Mouse (Mus musculus): ENCODE data around the gene Rpl32. TPM values are rescaled to one million over a fixed set of nuclear protein-coding genes. Genes with fewer than 3 reads are reported as not detected.

Rpl32 gene
- polyA plus RNA-seq, 1 experiment, result 5,589 TPM

DNA sequence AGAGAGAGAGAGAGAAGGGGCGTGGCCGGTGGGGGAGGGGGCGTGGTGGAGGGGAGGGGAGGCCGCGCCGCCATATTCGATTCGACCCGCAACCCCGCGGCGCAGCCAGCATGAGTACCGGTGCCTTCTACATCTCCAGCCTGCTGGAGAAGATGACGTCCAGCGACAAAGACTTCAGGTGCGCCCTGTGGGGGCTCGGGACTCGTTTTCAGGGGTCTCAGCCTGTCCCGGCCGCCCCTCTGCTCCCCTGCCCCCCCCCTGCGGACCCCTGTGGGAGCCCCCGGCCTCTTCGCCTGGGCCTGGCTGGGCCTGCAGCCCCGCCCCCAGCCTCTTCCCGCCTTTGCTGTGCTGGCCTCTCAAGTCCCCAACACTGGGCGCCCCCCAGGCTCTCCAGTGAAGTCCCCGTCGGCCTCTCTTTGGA, 34.0 kb downstream of the Rpl32 start, which contains the start of gene Cand2:
Gene Cand2 (plus strand): TSS at position 38 of the 421 bp plus-strand sequence.
- no peaks in the 10 kb centered on the region for H3K36me3 ChIP-seq (ENCODE audit: control insufficient read depth, insufficient read depth)
- peak within 1 kb of the TSS; percentile 28 for H3K4me3 ChIP-seq (ENCODE audit: insufficient read depth, poor library complexity, severe bottlenecking)
- no peak for TF ChIP-seq MAX (IDR thresholded peaks at IDR 0.05)
- no peak for TF ChIP-seq USF1 (IDR thresholded peaks at IDR 0.05; ENCODE audit: low read depth)
- no peak for TF ChIP-seq FOSL1 (IDR thresholded peaks at IDR 0.05; ENCODE audit: insufficient read depth, low read length, poor library complexity, severe bottlenecking)
- TF ChIP-seq CEBPB (IDR thresholded peaks at IDR 0.05; ENCODE audit: low read depth), result no peak
- no peak for TF ChIP-seq MYOD1 (IDR thresholded peaks at IDR 0.05; ENCODE audit: control insufficient read depth, insufficient read length, low read depth)
- no peak for TF ChIP-seq MYOG (IDR thresholded peaks at IDR 0.05; ENCODE audit: control insufficient read depth, extremely low read depth, insufficient read length)
- TF ChIP-seq CTCF (IDR thresholded peaks at IDR 0.05; ENCODE audit: control insufficient read depth, insufficient read depth, insufficient read length), result no peak
- no peaks in the 10 kb centered on the region for H3K79me3 ChIP-seq (ENCODE audit: low read depth)
- no peaks in the 10 kb centered on the region for H3K27me3 ChIP-seq (ENCODE audit: control insufficient read depth, insufficient read depth, insufficient read length)
- H3K79me2 ChIP-seq (ENCODE audit: control insufficient read depth, insufficient read depth), result no peaks in the 10 kb centered on the region
- peak within 1 kb of the TSS; percentile 58 for H3ac ChIP-seq (ENCODE audit: control insufficient read depth, insufficient read length, low read depth)

- Histone ChIP-seq H3K36me3 (ENCODE audit: control insufficient read depth, insufficient read depth) (no peaks in the 10 kb centered on the region), H3K4me3 (ENCODE audit: insufficient read depth, poor library complexity, severe bottlenecking) (no peak overlapping the region), H3K27me3 (ENCODE audit: control insufficient read depth, insufficient read depth, insufficient read length) (no peaks in the 10 kb centered on the region), H3K79me3 (ENCODE audit: low read depth) (no peaks in the 10 kb centered on the region), H3K79me2 (ENCODE audit: control insufficient read depth, insufficient read depth) (no peaks in the 10 kb centered on the region), H3ac (ENCODE audit: control insufficient read depth, insufficient read length, low read depth) (peak overlapping the region; percentile 7)
- no peak for TF ChIP-seq CEBPB (IDR thresholded peaks at IDR 0.05; ENCODE audit: low read depth)
- TF ChIP-seq CTCF (IDR thresholded peaks at IDR 0.05; ENCODE audit: control insufficient read depth, insufficient read depth, insufficient read length), result no peak
- TF ChIP-seq USF1 (IDR thresholded peaks at IDR 0.05; ENCODE audit: low read depth), result no peak
- TF ChIP-seq FOSL1 (IDR thresholded peaks at IDR 0.05; ENCODE audit: insufficient read depth, low read length, poor library complexity, severe bottlenecking), result no peak
- TF ChIP-seq MAX (IDR thresholded peaks at IDR 0.05), result no peak
- no peak for TF ChIP-seq MYOG (IDR thresholded peaks at IDR 0.05; ENCODE audit: control insufficient read depth, extremely low read depth, insufficient read length)
Measured at GRCm38 (mm10) chr6:115773966-115774413, 34.6 kb downstream of the Rpl32 start.

- H3K36me3 ChIP-seq (ENCODE audit: control insufficient read depth, insufficient read depth), result no peaks in the 10 kb centered on the region
- H3K4me3 ChIP-seq (ENCODE audit: insufficient read depth, poor library complexity, severe bottlenecking), result no peak overlapping the region
- no peaks in the 10 kb centered on the region for H3K27me3 ChIP-seq (ENCODE audit: control insufficient read depth, insufficient read depth, insufficient read length)
- no peak overlapping the region for H3ac ChIP-seq (ENCODE audit: control insufficient read depth, insufficient read length, low read depth)
- TF ChIP-seq CTCF (IDR thresholded peaks at IDR 0.05; ENCODE audit: control insufficient read depth, insufficient read depth, insufficient read length) (no peak), MYOD1 (IDR thresholded peaks at IDR 0.05; ENCODE audit: control insufficient read depth, insufficient read length, low read depth) (no peak), MYOG (IDR thresholded peaks at IDR 0.05; ENCODE audit: control insufficient read depth, extremely low read depth, insufficient read length) (no peak), USF1 (IDR thresholded peaks at IDR 0.05; ENCODE audit: low read depth) (no peak), FOSL1 (IDR thresholded peaks at IDR 0.05; ENCODE audit: insufficient read depth, low read length, poor library complexity, severe bottlenecking) (no peak), CEBPB (IDR thresholded peaks at IDR 0.05; ENCODE audit: low read depth) (no peak), MAX (IDR thresholded peaks at IDR 0.05) (no peak)
- H3K79me2 ChIP-seq (ENCODE audit: control insufficient read depth, insufficient read depth), result no peaks in the 10 kb centered on the region
- H3K79me3 ChIP-seq (ENCODE audit: low read depth), result no peaks in the 10 kb centered on the region
Measured at GRCm38 (mm10) chr6:115772604-115773003, 35.9 kb downstream of the Rpl32 start.

DNA sequence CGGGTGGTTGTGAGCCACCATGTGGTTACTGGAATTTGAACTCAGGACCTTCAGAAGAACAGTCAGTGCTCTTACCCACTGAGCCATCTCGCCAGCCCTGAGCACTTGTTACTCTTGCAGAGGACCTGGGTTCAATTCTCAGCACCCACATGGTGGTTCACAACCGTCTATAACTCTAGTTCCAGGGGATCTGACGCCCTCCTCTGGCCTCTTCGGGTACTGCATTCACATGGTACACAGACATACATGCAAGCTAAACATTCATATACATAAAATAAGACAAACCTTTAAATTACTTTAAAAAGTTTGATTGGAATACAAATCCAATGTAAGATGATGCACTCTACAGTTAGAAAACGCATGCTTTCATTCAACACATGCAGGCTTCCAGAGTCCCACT, 36.3 kb downstream of the Rpl32 start:
- no peaks in the 10 kb centered on the region for H3K79me3 ChIP-seq (ENCODE audit: low read depth)
- H3ac ChIP-seq (ENCODE audit: control insufficient read depth, insufficient read length, low read depth), result no peak overlapping the region
- no peak overlapping the region for H3K4me3 ChIP-seq (ENCODE audit: insufficient read depth, poor library complexity, severe bottlenecking)
- TF ChIP-seq MYOG (IDR thresholded peaks at IDR 0.05; ENCODE audit: control insufficient read depth, extremely low read depth, insufficient read length), result no peak
- no peak for TF ChIP-seq MYOD1 (IDR thresholded peaks at IDR 0.05; ENCODE audit: control insufficient read depth, insufficient read length, low read depth)
- TF ChIP-seq FOSL1 (IDR thresholded peaks at IDR 0.05; ENCODE audit: insufficient read depth, low read length, poor library complexity, severe bottlenecking), result no peak
- TF ChIP-seq CEBPB (IDR thresholded peaks at IDR 0.05; ENCODE audit: low read depth), result no peak
- TF ChIP-seq USF1 (IDR thresholded peaks at IDR 0.05; ENCODE audit: low read depth), result no peak
- TF ChIP-seq MAX (IDR thresholded peaks at IDR 0.05), result no peak
- TF ChIP-seq CTCF (IDR thresholded peaks at IDR 0.05; ENCODE audit: control insufficient read depth, insufficient read depth, insufficient read length), result no peak
- no peaks in the 10 kb centered on the region for H3K36me3 ChIP-seq (ENCODE audit: control insufficient read depth, insufficient read depth)
- H3K79me2 ChIP-seq (ENCODE audit: control insufficient read depth, insufficient read depth), result no peaks in the 10 kb centered on the region
- no peaks in the 10 kb centered on the region for H3K27me3 ChIP-seq (ENCODE audit: control insufficient read depth, insufficient read depth, insufficient read length)

- H3K79me3 ChIP-seq (ENCODE audit: low read depth), result no peaks in the 10 kb centered on the region
- H3ac ChIP-seq (ENCODE audit: control insufficient read depth, insufficient read length, low read depth), result no peak overlapping the region
- no peaks in the 10 kb centered on the region for H3K36me3 ChIP-seq (ENCODE audit: control insufficient read depth, insufficient read depth)
- no peaks in the 10 kb centered on the region for H3K79me2 ChIP-seq (ENCODE audit: control insufficient read depth, insufficient read depth)
- no peak for TF ChIP-seq CEBPB (IDR thresholded peaks at IDR 0.05; ENCODE audit: low read depth)
- TF ChIP-seq MYOD1 (IDR thresholded peaks at IDR 0.05; ENCODE audit: control insufficient read depth, insufficient read length, low read depth), result no peak
- no peak for TF ChIP-seq USF1 (IDR thresholded peaks at IDR 0.05; ENCODE audit: low read depth)
- TF ChIP-seq FOSL1 (IDR thresholded peaks at IDR 0.05; ENCODE audit: insufficient read depth, low read length, poor library complexity, severe bottlenecking), result no peak
- TF ChIP-seq CTCF (IDR thresholded peaks at IDR 0.05; ENCODE audit: control insufficient read depth, insufficient read depth, insufficient read length), result no peak
- TF ChIP-seq MAX (IDR thresholded peaks at IDR 0.05), result no peak
- TF ChIP-seq MYOG (IDR thresholded peaks at IDR 0.05; ENCODE audit: control insufficient read depth, extremely low read depth, insufficient read length), result no peak
- H3K27me3 ChIP-seq (ENCODE audit: control insufficient read depth, insufficient read depth, insufficient read length), result no peaks in the 10 kb centered on the region
- no peak overlapping the region for H3K4me3 ChIP-seq (ENCODE audit: insufficient read depth, poor library complexity, severe bottlenecking)
Measured at GRCm38 (mm10) chr6:115770852-115771251, 37.7 kb downstream of the Rpl32 start.
